Mouse (Mus musculus) 3T3-L1 (cell line): ENCODE measurements at regions not wholly inside any gene's neighbourhood (a gene's known extent, or its start where the extent isn't known, plus 50 kb on each side); places are given as distances from the start of the nearest gene placed in this dataset.
"Not testable (repeated sequence)": the region's sequence is repeated elsewhere in the genome, so short reads cannot be mapped to it uniquely, and the experiment has no call there.

Experiments used
- DNase-seq: peaks from one replicate; pipeline ENCODE4 v3.0.0-alpha.2; 2015; ENCODE audit warnings: low read depth, low spot score

- DNase-seq = peak; percentile 73
Observed at GRCm38 (mm10) chr10:26139100-26140093, 60.5 kb upstream of the Tmem200a start.

- no peak for DNase-seq
Observed at GRCm38 (mm10) chr10:26152586-26152985, 73.7 kb upstream of the Tmem200a start.

- DNase-seq = no peak
Observed at GRCm38 (mm10) chr10:26158786-26159185, 70.7 kb upstream of the Samd3 start.

- DNase-seq = not testable (repeated sequence)
Observed at GRCm38 (mm10) chr10:26161139-26161538, 68.4 kb upstream of the Samd3 start.

- no peak for DNase-seq
Observed at GRCm38 (mm10) chr10:26164531-26164930, 65.0 kb upstream of the Samd3 start.

GRCm38 (mm10) chr10:26177591-26177990 is 51.9 kb upstream of the Samd3 start:
- no peak for DNase-seq

- DNase-seq = no peak
Observed at GRCm38 (mm10) chr10:26178356-26178755, 51.2 kb upstream of the Samd3 start.
